Mouse (Mus musculus) stomach, postnatal 0 days (tissue): ENCODE data around the gene Cdk11b.
"Not testable (repeated sequence)": the region's sequence is repeated elsewhere in the genome, so short reads cannot be mapped to it uniquely, and the experiment has no call there.

ENCODE experiments used
- CTCF ChIP-seq: IDR thresholded peaks from 2 replicates; pipeline ENCODE4 v1.5.1; 2016; ENCODE audit warnings: antibody characterized with exemption, low read depth, mild to moderate bottlenecking, moderate library complexity
- EP300 ChIP-seq: optimal IDR thresholded peaks from 2 replicates; pipeline ENCODE3; 2016; ENCODE audit warnings: antibody characterized with exemption

DNA sequence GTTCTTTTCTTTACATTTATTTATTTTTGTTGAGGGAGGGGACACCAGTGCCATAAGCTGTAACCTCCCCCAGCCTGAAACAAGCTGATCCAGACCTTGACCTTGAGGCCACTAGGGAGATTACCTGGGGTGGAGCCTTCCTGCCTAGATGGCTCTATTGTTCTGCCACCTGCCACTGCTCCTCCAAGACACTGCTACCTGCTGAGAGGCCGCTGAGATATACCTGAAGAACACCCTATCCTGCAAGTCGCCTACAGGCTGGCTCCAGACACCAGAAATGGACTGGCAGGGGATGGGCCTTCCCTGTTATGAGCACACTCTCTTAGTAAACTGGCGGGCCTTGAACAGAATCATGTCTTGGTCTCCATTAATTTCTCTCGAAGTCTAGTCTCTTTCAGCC, 45.6 kb downstream of the Cdk11b start:
- not testable (repeated sequence) for TF ChIP-seq CTCF, EP300
